Mouse (Mus musculus) midbrain, embryonic 14.5 days (tissue): ENCODE measurements at regions not wholly inside any gene's neighbourhood (a gene's known extent, or its start where the extent isn't known, plus 50 kb on each side); places are given as distances from the start of the nearest gene placed in this dataset.

Experiments
- ATAC-seq: fragments of 200-750 bp; cut with Nextera tagmentation; 2 replicates; pipeline ENCODE4 v1.8.0; 2017; ENCODE audit warnings: moderate number of reproducible peaks, moderate library complexity; ENCODE audit not compliant: low FRiP score, low TSS enrichment
- DNase-seq: peaks from one replicate; pipeline ENCODE4 v3.0.0-alpha.2; 2015
- H3K27ac ChIP-seq: fragments of 300-500 bp; sonication (generic); replicated peaks from 2 replicates; pipeline ENCODE4 v1.5.1; 2014; ENCODE audit warnings: mild to moderate bottlenecking, low read depth, low read length, moderate library complexity
- H3K27me3 ChIP-seq: fragments of 300-500 bp; sonication (generic); 2 replicates; pipeline ENCODE4 v1.6.1; 2014; ENCODE audit warnings: low read length, control low read depth, mixed read lengths; ENCODE audit not compliant: control insufficient read depth, insufficient read depth
- H3K36me3 ChIP-seq: fragments of 300-500 bp; sonication (generic); 2 replicates; pipeline ENCODE4 v1.6.1; 2014; ENCODE audit warnings: low read length, control low read depth; ENCODE audit not compliant: control insufficient read depth, insufficient read depth
- H3K4me1 ChIP-seq: fragments of 300-500 bp; sonication (generic); 2 replicates; pipeline ENCODE4 v1.6.1; 2014; ENCODE audit warnings: mild to moderate bottlenecking, antibody characterized with exemption, low read length, control low read depth; ENCODE audit not compliant: control insufficient read depth, insufficient read depth
- H3K4me2 ChIP-seq: fragments of 300-500 bp; sonication (generic); 2 replicates; pipeline ENCODE4 v1.6.1; 2014; ENCODE audit warnings: mild to moderate bottlenecking, low read length, moderate library complexity
- H3K4me3 ChIP-seq: fragments of 300-500 bp; sonication (generic); replicated peaks from 2 replicates; pipeline ENCODE4 v1.5.1; 2014; ENCODE audit warnings: low read depth, low read length
- H3K9ac ChIP-seq: fragments of 300-500 bp; sonication (generic); replicated peaks from 2 replicates; pipeline ENCODE4 v1.6.1; 2014; ENCODE audit warnings: mild to moderate bottlenecking, low read length, moderate library complexity
- H3K9me3 ChIP-seq: fragments of 300-500 bp; sonication (generic); 2 replicates; pipeline ENCODE4 v1.6.1; 2016; ENCODE audit warnings: low read length, control low read depth, mixed read lengths; ENCODE audit not compliant: control insufficient read depth
- WGBS: fragments of 180-500 bp; shearing (Covaris S2); extraction: QIAGEN DNeasy Blood & Tissue Kit; methylation state at CpG from one replicate; pipeline ENCODE4 v1.1.7; 2014; 5-methylcytosine and 5-hydroxymethylcytosine counted together

- no peak overlapping the region for H3K4me2 ChIP-seq
- DNase-seq (peak; percentile 59), ATAC-seq (no peak)
- H3K27me3 ChIP-seq = no peaks in the 10 kb centered on the region
- no peak overlapping the region for H3K4me3 ChIP-seq
- WGBS = 11% methylated on average over 7 of the region's 7 CpGs
- H3K27ac ChIP-seq = peak overlapping the region; percentile 63
- H3K4me1 ChIP-seq = peaks cover 29% of the 10 kb centered on the region
- no peaks in the 10 kb centered on the region for H3K9me3 ChIP-seq
- no peak overlapping the region for H3K9ac ChIP-seq
- H3K36me3 ChIP-seq = no peaks in the 10 kb centered on the region
These were observed 281.9 kb upstream of the Kirrel3 start for GRCm38 (mm10) chr9:34203624-34204365.

- Histone ChIP-seq H3K36me3 (no peaks in the 10 kb centered on the region), H3K4me1 (peaks cover 29% of the 10 kb centered on the region), H3K4me3 (no peak overlapping the region), H3K27me3 (no peaks in the 10 kb centered on the region), H3K9ac (no peak overlapping the region), H3K4me2 (no peak overlapping the region), H3K9me3 (no peaks in the 10 kb centered on the region), H3K27ac (no peak overlapping the region)
- WGBS = 15% methylated on average over 2 of the region's 2 CpGs
- ATAC-seq (no peak), DNase-seq (peak; percentile 27)
These were observed 281.2 kb upstream of the Kirrel3 start for GRCm38 (mm10) chr9:34204479-34204878.

DNA sequence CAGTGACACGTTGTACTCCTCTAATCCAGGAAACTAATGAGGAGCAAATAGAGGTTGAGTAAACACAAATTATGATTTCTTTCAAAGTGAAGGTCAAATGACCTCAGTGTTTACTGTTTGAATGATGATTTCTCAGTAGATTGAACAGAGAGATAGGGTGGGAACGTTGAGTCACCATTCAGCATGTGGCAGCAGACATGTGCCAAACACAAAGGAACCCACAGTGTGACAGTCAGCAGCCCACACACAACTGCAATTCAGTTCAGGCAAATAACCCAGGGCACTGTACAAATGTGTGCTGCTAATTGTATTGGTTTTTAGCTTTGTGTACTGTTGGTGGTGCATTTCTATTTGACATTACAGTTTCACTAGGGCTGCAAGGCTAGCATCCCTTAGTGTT, 254.1 kb upstream of the Kirrel3 start:
- no peaks in the 10 kb centered on the region for H3K4me1 ChIP-seq
- H3K4me3 ChIP-seq = no peak overlapping the region
- H3K9me3 ChIP-seq = no peaks in the 10 kb centered on the region
- DNase-seq (no peak), ATAC-seq (no peak)
- no peaks in the 10 kb centered on the region for H3K27me3 ChIP-seq
- H3K36me3 ChIP-seq = no peaks in the 10 kb centered on the region
- H3K4me2 ChIP-seq = no peak overlapping the region
- H3K27ac ChIP-seq = no peak overlapping the region
- H3K9ac ChIP-seq = no peak overlapping the region
- WGBS = 54% methylated on average over 2 of the region's 2 CpGs

DNA sequence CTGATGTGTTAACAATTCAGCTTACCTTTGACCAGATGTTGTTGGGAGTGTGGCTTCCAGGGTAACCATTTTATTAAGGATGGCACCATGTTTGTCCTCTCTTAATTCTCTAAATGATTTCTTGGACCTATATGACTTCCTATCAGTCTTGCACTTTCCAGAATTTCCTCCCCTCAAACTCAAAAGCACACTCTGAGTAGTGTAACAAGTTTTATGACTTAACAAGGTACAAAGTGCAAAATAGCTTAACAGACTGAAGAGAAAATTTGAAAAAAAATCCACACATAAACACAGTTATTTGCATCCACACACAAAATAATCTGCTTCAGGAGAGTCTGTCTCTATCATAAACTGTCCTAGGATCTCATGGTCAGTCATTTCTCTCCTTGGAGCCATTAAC, 251.0 kb upstream of the Kirrel3 start:
- no peak overlapping the region for H3K9ac ChIP-seq
- H3K9me3 ChIP-seq = no peaks in the 10 kb centered on the region
- DNase-seq (no peak), ATAC-seq (no peak)
- no peak overlapping the region for H3K4me2 ChIP-seq
- no peaks in the 10 kb centered on the region for H3K36me3 ChIP-seq
- no peaks in the 10 kb centered on the region for H3K27me3 ChIP-seq
- H3K27ac ChIP-seq = no peak overlapping the region
- no peak overlapping the region for H3K4me3 ChIP-seq
- no peaks in the 10 kb centered on the region for H3K4me1 ChIP-seq

DNA sequence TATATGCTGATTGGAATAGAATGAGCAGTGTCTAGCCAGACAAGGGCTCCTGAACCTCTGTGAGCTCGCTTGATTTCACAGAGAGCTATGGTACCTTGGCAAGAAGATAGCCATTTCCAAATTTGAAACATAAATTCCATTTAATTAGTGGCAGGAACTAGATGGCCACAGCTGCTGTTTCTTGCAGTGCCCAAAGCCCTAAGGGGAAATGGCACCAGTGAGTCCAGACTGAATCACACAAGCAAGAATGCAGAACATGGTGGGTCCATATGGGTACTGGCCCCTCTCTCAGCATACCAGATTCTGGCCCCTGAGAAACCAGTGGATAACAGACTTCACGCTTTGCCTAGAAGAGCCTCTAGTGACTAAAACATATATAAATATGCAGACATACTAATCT, 246.2 kb upstream of the Kirrel3 start:
- no peak overlapping the region for H3K4me3 ChIP-seq
- no peaks in the 10 kb centered on the region for H3K4me1 ChIP-seq
- H3K9me3 ChIP-seq = no peaks in the 10 kb centered on the region
- no peak overlapping the region for H3K27ac ChIP-seq
- H3K27me3 ChIP-seq = no peaks in the 10 kb centered on the region
- DNase-seq = no peak
- WGBS = 83% methylated on average over 2 of the region's 2 CpGs
- H3K36me3 ChIP-seq = no peaks in the 10 kb centered on the region
- H3K9ac ChIP-seq = no peak overlapping the region
- no peak overlapping the region for H3K4me2 ChIP-seq
- ATAC-seq = no peak

GRCm38 (mm10) chr9:34243674-34244073, 242.0 kb upstream of the Kirrel3 start:
- no peaks in the 10 kb centered on the region for H3K27me3 ChIP-seq
- H3K4me1 ChIP-seq = no peaks in the 10 kb centered on the region
- H3K9me3 ChIP-seq = no peaks in the 10 kb centered on the region
- H3K4me3 ChIP-seq = no peak overlapping the region
- no peak overlapping the region for H3K9ac ChIP-seq
- 78% methylated on average over 2 of the region's 2 CpGs for WGBS
- H3K36me3 ChIP-seq = no peaks in the 10 kb centered on the region
- ATAC-seq = no peak
- no peak overlapping the region for H3K27ac ChIP-seq
- H3K4me2 ChIP-seq = no peak overlapping the region
- DNase-seq = no peak

DNA sequence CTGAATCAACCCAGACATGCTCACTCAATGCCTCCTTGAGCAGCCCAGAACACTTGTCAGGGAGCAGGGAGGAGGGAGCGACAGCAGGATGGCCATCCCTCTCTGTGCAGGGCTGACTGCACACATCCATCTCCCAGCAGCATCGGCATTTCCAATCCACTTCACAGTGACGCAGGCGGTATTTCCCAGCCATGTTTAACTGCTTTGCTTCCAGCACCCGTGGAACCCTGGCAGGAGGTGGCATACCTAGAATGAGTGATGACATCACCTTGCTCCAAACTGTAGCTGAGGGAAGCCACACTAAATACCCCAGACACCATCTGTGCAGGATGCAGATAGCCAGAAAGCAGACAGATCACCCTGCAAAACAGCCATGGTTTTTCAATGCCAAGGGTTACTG, 241.1 kb upstream of the Kirrel3 start:
- Histone ChIP-seq H3K4me1 (no peaks in the 10 kb centered on the region), H3K4me2 (no peak overlapping the region), H3K9me3 (no peaks in the 10 kb centered on the region), H3K4me3 (no peak overlapping the region), H3K9ac (no peak overlapping the region), H3K27ac (no peak overlapping the region), H3K36me3 (no peaks in the 10 kb centered on the region), H3K27me3 (no peaks in the 10 kb centered on the region)
- ATAC-seq = no peak
- WGBS = 73% methylated on average over 5 of the region's 5 CpGs
- DNase-seq = no peak

DNA sequence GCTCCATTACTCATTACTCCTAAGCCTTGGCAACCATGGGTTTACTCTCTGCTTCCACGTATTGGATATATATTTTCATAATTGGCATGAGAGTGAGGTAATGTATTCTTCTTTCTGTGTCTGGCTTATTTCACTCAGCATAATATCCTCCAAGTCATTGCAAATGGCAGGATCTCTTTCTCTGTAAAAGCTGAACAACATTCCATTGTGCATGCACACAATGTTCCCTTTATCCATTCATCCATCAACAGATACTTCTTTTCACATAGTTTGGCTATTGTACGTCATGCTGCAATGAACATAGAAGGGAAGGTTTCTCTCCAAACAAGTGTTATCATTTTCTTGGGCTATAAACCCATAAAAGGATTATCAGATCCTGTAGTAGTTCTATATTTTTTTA, 232.9 kb upstream of the Kirrel3 start:
- Histone ChIP-seq H3K9me3 (no peaks in the 10 kb centered on the region), H3K4me2 (no peak overlapping the region), H3K4me1 (no peaks in the 10 kb centered on the region), H3K36me3 (no peaks in the 10 kb centered on the region), H3K4me3 (no peak overlapping the region), H3K9ac (no peak overlapping the region), H3K27ac (no peak overlapping the region), H3K27me3 (no peaks in the 10 kb centered on the region)
- no peak for ATAC-seq
- no peak for DNase-seq
- WGBS = 55% methylated on average over 2 of the region's 2 CpGs

GRCm38 (mm10) chr9:34258492-34258891, 227.2 kb upstream of the Kirrel3 start:
- Histone ChIP-seq H3K27me3 (no peaks in the 10 kb centered on the region), H3K27ac (no peak overlapping the region), H3K4me3 (no peak overlapping the region), H3K9ac (no peak overlapping the region), H3K4me2 (no peak overlapping the region), H3K4me1 (no peaks in the 10 kb centered on the region), H3K36me3 (no peaks in the 10 kb centered on the region), H3K9me3 (no peaks in the 10 kb centered on the region)
- no peak for DNase-seq
- WGBS = 82% methylated on average over 2 of the region's 2 CpGs
- ATAC-seq = no peak
